Mouse (Mus musculus): Measurements from ENCODE around the gene Lingo2. TPM values are rescaled to one million over a fixed set of nuclear protein-coding genes. Genes with fewer than 3 reads are reported as not detected.
"Not testable (repeated sequence)": the region's sequence is repeated elsewhere in the genome, so short reads cannot be mapped to it uniquely, and the experiment has no call there.

Gene Lingo2
- polyA plus RNA-seq, 1 experiment: not detected

GRCm38 (mm10) chr4:36078910-36079525 lies 872.5 kb downstream of the Lingo2 start:
- no peak overlapping the region for H3K27ac ChIP-seq (replicated peaks; ENCODE audit: low read depth, low read length)
- H3K4me3 ChIP-seq (ENCODE audit: insufficient read depth, low read depth, low read length): no peak overlapping the region
- H3K4me1 ChIP-seq (ENCODE audit: control insufficient read depth, insufficient read depth, insufficient read length, low read length): no peaks in the 10 kb centered on the region

- H3K27ac ChIP-seq (replicated peaks; ENCODE audit: low read depth, low read length); H3K4me3 ChIP-seq (ENCODE audit: insufficient read depth, low read depth, low read length); H3K4me1 ChIP-seq (ENCODE audit: control insufficient read depth, insufficient read depth, insufficient read length, low read length): not testable (repeated sequence)
Measured at GRCm38 (mm10) chr4:36064701-36065100, 886.8 kb downstream of the Lingo2 start.

GRCm38 (mm10) chr4:36052791-36053376 lies 898.7 kb downstream of the Lingo2 start:
- H3K27ac ChIP-seq (replicated peaks; ENCODE audit: low read depth, low read length): no peak overlapping the region
- no peaks in the 10 kb centered on the region for H3K4me1 ChIP-seq (ENCODE audit: control insufficient read depth, insufficient read depth, insufficient read length, low read length)
- H3K4me3 ChIP-seq (ENCODE audit: insufficient read depth, low read depth, low read length): no peak overlapping the region

- no peaks in the 10 kb centered on the region for H3K4me1 ChIP-seq (ENCODE audit: control insufficient read depth, insufficient read depth, insufficient read length, low read length)
- no peak overlapping the region for H3K27ac ChIP-seq (replicated peaks; ENCODE audit: low read depth, low read length)
- H3K4me3 ChIP-seq (ENCODE audit: insufficient read depth, low read depth, low read length): no peak overlapping the region
Measured at GRCm38 (mm10) chr4:36040361-36040760, 911.2 kb downstream of the Lingo2 start.

GRCm38 (mm10) chr4:36038742-36039141 lies 912.8 kb downstream of the Lingo2 start:
- H3K27ac ChIP-seq (replicated peaks; ENCODE audit: low read depth, low read length): no peak overlapping the region
- H3K4me1 ChIP-seq (ENCODE audit: control insufficient read depth, insufficient read depth, insufficient read length, low read length): no peaks in the 10 kb centered on the region
- no peak overlapping the region for H3K4me3 ChIP-seq (ENCODE audit: insufficient read depth, low read depth, low read length)

- no peak overlapping the region for H3K27ac ChIP-seq (replicated peaks; ENCODE audit: low read depth, low read length)
- H3K4me3 ChIP-seq (ENCODE audit: insufficient read depth, low read depth, low read length): no peak overlapping the region
- H3K4me1 ChIP-seq (ENCODE audit: control insufficient read depth, insufficient read depth, insufficient read length, low read length): no peaks in the 10 kb centered on the region
Measured at GRCm38 (mm10) chr4:36032039-36032438, 919.5 kb downstream of the Lingo2 start.

- Histone ChIP-seq H3K4me3 (ENCODE audit: insufficient read depth, low read depth, low read length) (no peak overlapping the region), H3K4me1 (ENCODE audit: control insufficient read depth, insufficient read depth, insufficient read length, low read length) (no peaks in the 10 kb centered on the region), H3K27ac (replicated peaks; ENCODE audit: low read depth, low read length) (no peak overlapping the region)
Measured at GRCm38 (mm10) chr4:36014181-36014580, 937.4 kb downstream of the Lingo2 start.

- H3K27ac ChIP-seq (replicated peaks; ENCODE audit: low read depth, low read length): no peak overlapping the region
- H3K4me1 ChIP-seq (ENCODE audit: control insufficient read depth, insufficient read depth, insufficient read length, low read length): no peaks in the 10 kb centered on the region
- no peak overlapping the region for H3K4me3 ChIP-seq (ENCODE audit: insufficient read depth, low read depth, low read length)
Measured at GRCm38 (mm10) chr4:35992005-35992763, 959.4 kb downstream of the Lingo2 start.

GRCm38 (mm10) chr4:35986012-35986411 lies 965.5 kb downstream of the Lingo2 start:
- Histone ChIP-seq H3K4me1 (ENCODE audit: control insufficient read depth, insufficient read depth, insufficient read length, low read length) (no peaks in the 10 kb centered on the region), H3K4me3 (ENCODE audit: insufficient read depth, low read depth, low read length) (no peak overlapping the region), H3K27ac (replicated peaks; ENCODE audit: low read depth, low read length) (no peak overlapping the region)

GRCm38 (mm10) chr4:35963532-35963931 lies 988.0 kb downstream of the Lingo2 start:
- Histone ChIP-seq H3K27ac (replicated peaks; ENCODE audit: low read depth, low read length) (no peak overlapping the region), H3K4me1 (ENCODE audit: control insufficient read depth, insufficient read depth, insufficient read length, low read length) (no peaks in the 10 kb centered on the region), H3K4me3 (ENCODE audit: insufficient read depth, low read depth, low read length) (no peak overlapping the region)

GRCm38 (mm10) chr4:35951894-35952293 lies 999.7 kb downstream of the Lingo2 start:
- no peak overlapping the region for H3K27ac ChIP-seq (replicated peaks; ENCODE audit: low read depth, low read length)
- no peaks in the 10 kb centered on the region for H3K4me1 ChIP-seq (ENCODE audit: control insufficient read depth, insufficient read depth, insufficient read length, low read length)
- no peak overlapping the region for H3K4me3 ChIP-seq (ENCODE audit: insufficient read depth, low read depth, low read length)

- H3K4me3 ChIP-seq (ENCODE audit: insufficient read depth, low read depth, low read length): no peak overlapping the region
- no peak overlapping the region for H3K27ac ChIP-seq (replicated peaks; ENCODE audit: low read depth, low read length)
- no peaks in the 10 kb centered on the region for H3K4me1 ChIP-seq (ENCODE audit: control insufficient read depth, insufficient read depth, insufficient read length, low read length)
Measured at GRCm38 (mm10) chr4:35951251-35951650, 1000.3 kb downstream of the Lingo2 start.

- no peaks in the 10 kb centered on the region for H3K4me1 ChIP-seq (ENCODE audit: control insufficient read depth, insufficient read depth, insufficient read length, low read length)
- no peak overlapping the region for H3K27ac ChIP-seq (replicated peaks; ENCODE audit: low read depth, low read length)
- no peak overlapping the region for H3K4me3 ChIP-seq (ENCODE audit: insufficient read depth, low read depth, low read length)
Measured at GRCm38 (mm10) chr4:35934056-35934661, 1017.4 kb downstream of the Lingo2 start.

GRCm38 (mm10) chr4:35927722-35928121 lies 1023.8 kb downstream of the Lingo2 start:
- H3K4me3 ChIP-seq (ENCODE audit: insufficient read depth, low read depth, low read length): no peak overlapping the region
- H3K4me1 ChIP-seq (ENCODE audit: control insufficient read depth, insufficient read depth, insufficient read length, low read length): no peaks in the 10 kb centered on the region
- no peak overlapping the region for H3K27ac ChIP-seq (replicated peaks; ENCODE audit: low read depth, low read length)

- no peak overlapping the region for H3K27ac ChIP-seq (replicated peaks; ENCODE audit: low read depth, low read length)
- H3K4me1 ChIP-seq (ENCODE audit: control insufficient read depth, insufficient read depth, insufficient read length, low read length): no peaks in the 10 kb centered on the region
- H3K4me3 ChIP-seq (ENCODE audit: insufficient read depth, low read depth, low read length): no peak overlapping the region
Measured at GRCm38 (mm10) chr4:35917453-35917852, 1034.1 kb downstream of the Lingo2 start.
